13 mouse cellular contexts compared by ENCODE assay signal in genomic region chr4:152312186-152312585, GRCm38 (mm10). TPM values are rescaled to one million over a fixed set of nuclear protein-coding genes. Genes with fewer than 3 reads are reported as not detected.
A peak's percentile ranks its signal among the peaks of the same experiment; 100 is the strongest.
DNase-seq lines count a peak whose midpoint lies in the region; ATAC-seq and TF ChIP-seq lines count a peak whose summit lies in the region.
"Had no signal": no experiment of that assay in that cellular context is flagged by ENCODE, and none has a peak within 500 bp of the region (broad histone marks: within the 10 kb centered on the region; RNA-seq: fewer than 3 reads in every experiment).

No protein-coding gene starts in this region.

- no peaks in the 10 kb centered on the region for H3K9me3 ChIP-seq in kidney, embryonic 15.5 days (replicated peaks)
- no peaks in the 10 kb centered on the region for H3K9me3 ChIP-seq in embryonic facial prominence, embryonic 11.5 days (replicated peaks; ENCODE audit: control insufficient read depth, low read length)
- no peaks in the 10 kb centered on the region for H3K9me3 ChIP-seq in hindbrain, postnatal 0 days (ENCODE audit: low read length)
- no peaks in the 10 kb centered on the region for H3K9me3 ChIP-seq in midbrain, postnatal 0 days (ENCODE audit: low read length)

- H3K36me3 ChIP-seq in kidney, embryonic 15.5 days = peaks cover 13% of the 10 kb centered on the region; the same call in 1 of the 2 replicates
- no peaks in the 10 kb centered on the region for H3K36me3 ChIP-seq in embryonic facial prominence, embryonic 11.5 days (replicated peaks; ENCODE audit: control insufficient read depth, insufficient read depth, low read depth, low read length)
- no peaks in the 10 kb centered on the region for H3K36me3 ChIP-seq in hindbrain, postnatal 0 days (ENCODE audit: insufficient read depth, low read length)
- H3K36me3 ChIP-seq in midbrain, postnatal 0 days (ENCODE audit: insufficient read depth, low read length) = peaks cover 7% of the 10 kb centered on the region; the same call in 1 of the 2 replicates

- H3K27me3 ChIP-seq in kidney, embryonic 15.5 days = peaks cover 76% of the 10 kb centered on the region
- H3K27me3 ChIP-seq in embryonic facial prominence, embryonic 11.5 days (ENCODE audit: control insufficient read depth, insufficient read depth, low read length) = peaks cover 56% of the 10 kb centered on the region
- peaks cover 34% of the 10 kb centered on the region for H3K27me3 ChIP-seq in hindbrain, postnatal 0 days (ENCODE audit: insufficient read depth, low read length)
- peaks cover 65% of the 10 kb centered on the region for H3K27me3 ChIP-seq in midbrain, postnatal 0 days (ENCODE audit: insufficient read depth, low read length)
- no peaks in the 10 kb centered on the region; the same call in 1 of the 2 replicates for H3K27me3 ChIP-seq in cerebellum, adult 2 months (ENCODE audit: control insufficient read depth, insufficient read depth, low read length)

- TF ChIP-seq POLR2A in cerebellum, adult 2 months (IDR thresholded peaks at IDR 0.05; ENCODE audit: borderline replicate concordance, insufficient read depth, low read length) = no peak

- no peak for DNase-seq in kidney, adult 11 months
- DNase-seq in embryonic facial prominence, embryonic 11.5 days (ENCODE audit: low spot score) = no peak
- no peak for DNase-seq in hindbrain, postnatal 0 days (ENCODE audit: low spot score)
- no peak for DNase-seq in midbrain, postnatal 0 days (ENCODE audit: low spot score)
- DNase-seq in adrenal gland, postnatal 4 days (ENCODE audit: low spot score in 2 of 2) = no peak
- DNase-seq in left cerebral cortex, adult 9 months (ENCODE audit: low spot score in 2 of 2) = no peak
- no peak for DNase-seq in cerebellum, adult 2 months
- DNase-seq: adrenal gland, postnatal 10 days; cerebellum, adult 9-11 months; kidney, adult 18-20 months had no signal

- H3K4me2 ChIP-seq in kidney, embryonic 15.5 days = peak overlapping the region; percentile 79
- H3K4me2 ChIP-seq in embryonic facial prominence, embryonic 11.5 days (ENCODE audit: low read depth, low read length) = 0 out of 2 replicates have a peak overlapping the region, but pooled peaks have one; percentile 11
- H3K4me2 ChIP-seq in hindbrain, postnatal 0 days (ENCODE audit: low read depth, low read length) = peak overlapping the region; percentile 63
- H3K4me2 ChIP-seq in midbrain, postnatal 0 days (ENCODE audit: low read depth, low read length, poor library complexity, severe bottlenecking) = peak overlapping the region; percentile 71

- H3K9ac ChIP-seq in kidney, embryonic 15.5 days = 0 out of 2 replicates have a peak overlapping the region, but pooled peaks have one; percentile 37
- H3K9ac ChIP-seq in embryonic facial prominence, embryonic 11.5 days (replicated peaks; ENCODE audit: low read length) = no peak overlapping the region
- H3K9ac ChIP-seq in hindbrain, postnatal 0 days (replicated peaks; ENCODE audit: low read length) = 0 out of 2 replicates have a peak overlapping the region, but pooled peaks have one; percentile 22
- no peak overlapping the region for H3K9ac ChIP-seq in midbrain, postnatal 0 days (replicated peaks; ENCODE audit: low read length, poor library complexity, severe bottlenecking)

- H3K27ac ChIP-seq in kidney, embryonic 15.5 days = no peak overlapping the region
- no peak overlapping the region for H3K27ac ChIP-seq in embryonic facial prominence, embryonic 11.5 days (replicated peaks; ENCODE audit: low read depth, low read length)
- no peak overlapping the region for H3K27ac ChIP-seq in hindbrain, postnatal 0 days
- no peak overlapping the region for H3K27ac ChIP-seq in midbrain, postnatal 0 days (ENCODE audit: low read depth, low read length)
- H3K27ac ChIP-seq in cerebellum, adult 2 months (ENCODE audit: insufficient read depth, low read length) = no peak overlapping the region

- H3K4me3 ChIP-seq in kidney, embryonic 15.5 days (replicated peaks) = peak overlapping the region; percentile 42
- peak overlapping the region; percentile 0; the same call in 1 of the 2 replicates for H3K4me3 ChIP-seq in embryonic facial prominence, embryonic 11.5 days (ENCODE audit: low read depth, low read length)
- H3K4me3 ChIP-seq in hindbrain, postnatal 0 days (ENCODE audit: low read length) = peak overlapping the region; percentile 37
- peak overlapping the region; percentile 39 for H3K4me3 ChIP-seq in midbrain, postnatal 0 days (ENCODE audit: low read depth, low read length)
- no peak overlapping the region for H3K4me3 ChIP-seq in cerebellum, adult 2 months (replicated peaks; ENCODE audit: insufficient read depth, low read depth, low read length)

- ATAC-seq in kidney, embryonic 15.5 days (replicated peaks; ENCODE audit: low FRiP score) = no peak
- no peak for ATAC-seq in embryonic facial prominence, embryonic 11.5 days (replicated peaks; ENCODE audit: insufficient number of reproducible peaks, low FRiP score, low TSS enrichment, low read depth)
- ATAC-seq in hindbrain, postnatal 0 days = no peak
- no peak for ATAC-seq in midbrain, postnatal 0 days (ENCODE audit: low FRiP score)

- H3K4me1 ChIP-seq in kidney, embryonic 15.5 days = peaks cover 39% of the 10 kb centered on the region
- peaks cover 8% of the 10 kb centered on the region; the same call in 1 of the 2 replicates for H3K4me1 ChIP-seq in embryonic facial prominence, embryonic 11.5 days (ENCODE audit: control insufficient read depth, insufficient read depth, low read length)
- H3K4me1 ChIP-seq in hindbrain, postnatal 0 days (ENCODE audit: insufficient read depth, low read length) = peaks cover 14% of the 10 kb centered on the region; the same call in 1 of the 2 replicates
- peaks cover 6% of the 10 kb centered on the region; the same call in 1 of the 2 replicates for H3K4me1 ChIP-seq in midbrain, postnatal 0 days (ENCODE audit: insufficient read depth, low read length)
- H3K4me1 ChIP-seq in cerebellum, adult 2 months (ENCODE audit: control insufficient read depth, insufficient read depth, low read length) = peaks cover 4% of the 10 kb centered on the region; the same call in 1 of the 2 replicates

- TF ChIP-seq CTCF in hindbrain, postnatal 0 days (IDR thresholded peaks at IDR 0.05; ENCODE audit: low read depth) = no peak
- TF ChIP-seq CTCF in midbrain, postnatal 0 days (IDR thresholded peaks at IDR 0.05) = no peak
- no peak for TF ChIP-seq CTCF in cerebellum, adult 2 months (IDR thresholded peaks at IDR 0.05; ENCODE audit: borderline replicate concordance, insufficient read depth, low read depth, low read length)

- 4% methylated on average over 14 of the region's 14 CpGs for WGBS in kidney, embryonic 15.5 days
- 2% methylated on average over 14 of the region's 14 CpGs for WGBS in embryonic facial prominence, embryonic 11.5 days
- WGBS in hindbrain, postnatal 0 days = 5% methylated on average over 14 of the region's 14 CpGs
- WGBS in midbrain, postnatal 0 days = 4% methylated on average over 14 of the region's 14 CpGs
- WGBS in cerebellum, adult 2 months = 35% methylated on average over 14 of the region's 14 CpGs

RNA-seq across cellular contexts. Expression of gene Rnf207, which starts 6.6 kb away (rescaled TPM):
- 1.5 and 2.1 TPM in 2 replicates for polyA plus RNA-seq in kidney, embryonic 15.5 days (2015; fragmentation: Nextera tagmentation; extraction: Ambion mirVana)
- polyA plus RNA-seq in embryonic facial prominence, embryonic 11.5 days (2014; fragmentation: Nextera tagmentation; extraction: Ambion mirVana) = 0.41 and 1.0 TPM in 2 replicates
- total RNA-seq in hindbrain, postnatal 0 days (2014; rRNA removed) = 5.7 and 7.7 TPM in 2 replicates
- polyA plus RNA-seq in hindbrain, postnatal 0 days (2015; fragmentation: Nextera tagmentation; extraction: Ambion mirVana) = 6.6 and 6.9 TPM in 2 replicates
- 7.6 and 15.2 TPM in 2 replicates for total RNA-seq in midbrain, postnatal 0 days (2014; rRNA removed)
- 7.2 and 8.8 TPM in 2 replicates for polyA plus RNA-seq in midbrain, postnatal 0 days (2015; fragmentation: Nextera tagmentation; extraction: Ambion mirVana)
- total RNA-seq in adrenal gland, postnatal 4 days (2021) = 1 to 10 TPM; 1.2 to 1.3 TPM
- 7.2 and 11.8 TPM in 2 replicates for polyA plus RNA-seq in cerebellum, adult 2 months (2012; rRNA removed)
- total RNA-seq: gastrocnemius, adult 8-10 months had no signal
- polyA plus RNA-seq: CD4-positive, CD25-positive, alpha-beta regulatory T cell, adult 4 months had no signal

RNA-seq across cellular contexts. Expression of gene Rpl22, which starts 13.4 kb away (rescaled TPM):
- 387 and 455 TPM in 2 replicates for polyA plus RNA-seq in kidney, embryonic 15.5 days (2015; fragmentation: Nextera tagmentation; extraction: Ambion mirVana)
- polyA plus RNA-seq in embryonic facial prominence, embryonic 11.5 days (2014; fragmentation: Nextera tagmentation; extraction: Ambion mirVana) = 404 and 441 TPM in 2 replicates
- 164 and 185 TPM in 2 replicates for total RNA-seq in hindbrain, postnatal 0 days (2014; rRNA removed)
- 156 and 176 TPM in 2 replicates for polyA plus RNA-seq in hindbrain, postnatal 0 days (2015; fragmentation: Nextera tagmentation; extraction: Ambion mirVana)
- total RNA-seq in midbrain, postnatal 0 days (2014; rRNA removed) = 177 and 203 TPM in 2 replicates
- polyA plus RNA-seq in midbrain, postnatal 0 days (2015; fragmentation: Nextera tagmentation; extraction: Ambion mirVana) = 125 and 148 TPM in 2 replicates
- total RNA-seq in adrenal gland, postnatal 4 days (2021) = 100 to 1,000 TPM; 608 to 640 TPM
- polyA plus RNA-seq in cerebellum, adult 2 months (2012; rRNA removed) = 162 and 187 TPM in 2 replicates

RNA-seq across cellular contexts. Expression of gene Icmt, which starts 15.2 kb away (rescaled TPM):
- 22.3 and 28.7 TPM in 2 replicates for polyA plus RNA-seq in kidney, embryonic 15.5 days (2015; fragmentation: Nextera tagmentation; extraction: Ambion mirVana)
- 23.4 and 24.8 TPM in 2 replicates for polyA plus RNA-seq in embryonic facial prominence, embryonic 11.5 days (2014; fragmentation: Nextera tagmentation; extraction: Ambion mirVana)
- 35.3 and 42.6 TPM in 2 replicates for total RNA-seq in hindbrain, postnatal 0 days (2014; rRNA removed)
- polyA plus RNA-seq in hindbrain, postnatal 0 days (2015; fragmentation: Nextera tagmentation; extraction: Ambion mirVana) = 15.9 and 16.4 TPM in 2 replicates
- 34.6 and 38.9 TPM in 2 replicates for total RNA-seq in midbrain, postnatal 0 days (2014; rRNA removed)
- 15.7 and 17.9 TPM in 2 replicates for polyA plus RNA-seq in midbrain, postnatal 0 days (2015; fragmentation: Nextera tagmentation; extraction: Ambion mirVana)
- 10 to 100 TPM; 35.4 to 35.5 TPM for total RNA-seq in adrenal gland, postnatal 4 days (2021)
- 160 and 188 TPM in 2 replicates for polyA plus RNA-seq in cerebellum, adult 2 months (2012; rRNA removed)

RNA-seq across cellular contexts. Expression of gene Hes3, which starts 20.7 kb away (rescaled TPM):
- not detected in 2 replicates for polyA plus RNA-seq in kidney, embryonic 15.5 days (2015; fragmentation: Nextera tagmentation; extraction: Ambion mirVana)
- polyA plus RNA-seq in embryonic facial prominence, embryonic 11.5 days (2014; fragmentation: Nextera tagmentation; extraction: Ambion mirVana) = 0.32 and 0.65 TPM in 2 replicates
- total RNA-seq in hindbrain, postnatal 0 days (2014; rRNA removed) = 0.26 and 0.40 TPM in 2 replicates
- 0.15 and 0.19 TPM in 2 replicates for polyA plus RNA-seq in hindbrain, postnatal 0 days (2015; fragmentation: Nextera tagmentation; extraction: Ambion mirVana)
- total RNA-seq in midbrain, postnatal 0 days (2014; rRNA removed) = not detected in 2 replicates
- polyA plus RNA-seq in midbrain, postnatal 0 days (2015; fragmentation: Nextera tagmentation; extraction: Ambion mirVana) = 0.19 and 0.36 TPM in 2 replicates
- total RNA-seq in adrenal gland, postnatal 4 days (2021) = not detected
- polyA plus RNA-seq in cerebellum, adult 2 months (2012; rRNA removed) = 55.1 and 62.7 TPM in 2 replicates
- total RNA-seq: adrenal gland, postnatal 10 days; gastrocnemius, adult 8-10 months had no signal
- polyA plus RNA-seq: CD4-positive, CD25-positive, alpha-beta regulatory T cell, adult 4 months had no signal

RNA-seq across cellular contexts. Expression of gene Chd5, which starts 26.3 kb away (rescaled TPM):
- polyA plus RNA-seq in kidney, embryonic 15.5 days (2015; fragmentation: Nextera tagmentation; extraction: Ambion mirVana) = 0.13 and 0.32 TPM in 2 replicates
- polyA plus RNA-seq in embryonic facial prominence, embryonic 11.5 days (2014; fragmentation: Nextera tagmentation; extraction: Ambion mirVana) = 0.14 TPM in 2 replicates
- 60.1 and 61.2 TPM in 2 replicates for total RNA-seq in hindbrain, postnatal 0 days (2014; rRNA removed)
- polyA plus RNA-seq in hindbrain, postnatal 0 days (2015; fragmentation: Nextera tagmentation; extraction: Ambion mirVana) = 65.6 and 69.7 TPM in 2 replicates
- 95.0 and 98.6 TPM in 2 replicates for total RNA-seq in midbrain, postnatal 0 days (2014; rRNA removed)
- 77.6 and 107 TPM in 2 replicates for polyA plus RNA-seq in midbrain, postnatal 0 days (2015; fragmentation: Nextera tagmentation; extraction: Ambion mirVana)
- 10 to 100 TPM; 19.0 to 24.7 TPM for total RNA-seq in adrenal gland, postnatal 4 days (2021)
- polyA plus RNA-seq in cerebellum, adult 2 months (2012; rRNA removed) = 20.9 and 25.9 TPM in 2 replicates

Comparison
In these comparisons a context has a peak if more than half of its experiments do, and no peak if none do; other contexts are left out.
1. H3K4me2 ChIP-seq: peak in every context shown above with its lines; median percentile 79 in kidney, embryonic 15.5 days; 71 in midbrain, postnatal 0 days; 63 in hindbrain, postnatal 0 days; 11 in embryonic facial prominence, embryonic 11.5 days.
2. H3K9ac ChIP-seq: peak in kidney, embryonic 15.5 days (single experiment) and hindbrain, postnatal 0 days (single experiment); none in embryonic facial prominence, embryonic 11.5 days (single experiment) and midbrain, postnatal 0 days (single experiment).